Mouse (Mus musculus): Measurements from ENCODE around the gene Cnnm3. TPM values are rescaled to one million over a fixed set of nuclear protein-coding genes. Genes with fewer than 3 reads are reported as not detected.

The Cnnm3 gene
- 5.4 and 5.9 TPM in 2 replicates for polyA plus RNA-seq (2014; fragmentation: Nextera tagmentation; extraction: Ambion mirVana)

DNA sequence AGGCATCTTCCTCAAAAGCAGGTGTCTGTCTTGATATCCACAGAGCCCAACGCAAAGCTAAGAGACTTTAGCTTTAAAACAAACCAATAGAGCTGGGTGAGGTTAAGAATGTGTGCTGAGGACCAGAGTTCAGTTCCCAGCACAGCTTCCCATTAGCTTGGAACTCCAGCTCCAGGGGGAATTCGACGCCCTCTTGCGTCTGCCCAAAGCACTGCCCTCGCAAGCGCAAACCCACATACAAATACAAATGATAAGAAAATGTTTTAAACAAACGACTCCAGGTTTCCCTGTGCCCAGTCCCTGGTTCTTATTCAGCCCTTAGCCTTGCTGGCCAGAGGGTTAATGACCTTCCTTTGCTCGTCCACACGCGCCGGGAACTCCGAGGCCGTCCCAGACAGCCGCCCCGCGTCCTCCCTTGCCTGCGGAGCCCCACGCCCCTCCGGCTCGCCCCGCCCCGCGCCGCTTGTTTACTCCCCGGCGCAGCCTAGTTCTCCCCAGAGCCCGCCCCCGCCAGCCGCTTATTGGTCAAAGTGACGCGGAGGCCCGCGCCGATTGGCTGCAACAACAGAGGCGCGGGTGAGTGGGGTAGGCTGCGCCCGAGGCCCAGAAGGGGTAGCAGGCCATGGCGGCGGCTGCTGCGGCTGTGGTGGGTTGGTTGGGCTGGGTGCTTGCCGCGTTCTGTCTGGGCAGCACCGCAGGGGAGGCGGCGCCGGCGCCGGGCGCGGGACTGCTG is at the start of gene Cnnm3:
Gene Cnnm3 (plus strand): TSS at position 579 of the 733 bp plus-strand sequence.
- 1% methylated on average over 51 of the region's 51 CpGs for WGBS
- Histone ChIP-seq H3K27ac (ENCODE audit: low read depth) (peak within 1 kb of the TSS; percentile 97), H3K4me3 (ENCODE audit: low read depth, low read length) (peak within 1 kb of the TSS; percentile 94), H3K36me3 (ENCODE audit: insufficient read depth) (peaks cover 3% of the 10 kb centered on the region; the same call in 1 of the 2 replicates), H3K9me3 (ENCODE audit: low read depth, low read length) (no peaks in the 10 kb centered on the region), H3K27me3 (ENCODE audit: insufficient read depth, low read length) (no peaks in the 10 kb centered on the region), H3K9ac (peak within 1 kb of the TSS; percentile 82), H3K4me2 (peak within 1 kb of the TSS; percentile 97), H3K4me1 (ENCODE audit: insufficient read depth) (peaks cover 6% of the 10 kb centered on the region; the same call in 1 of the 2 replicates)
- ATAC-seq (ENCODE audit: insufficient read depth) (peak; percentile 99), DNase-seq (peak; percentile 98)
- peak; percentile 56 for TF ChIP-seq CTCF (IDR thresholded peaks at IDR 0.05; ENCODE audit: low read depth)

DNA sequence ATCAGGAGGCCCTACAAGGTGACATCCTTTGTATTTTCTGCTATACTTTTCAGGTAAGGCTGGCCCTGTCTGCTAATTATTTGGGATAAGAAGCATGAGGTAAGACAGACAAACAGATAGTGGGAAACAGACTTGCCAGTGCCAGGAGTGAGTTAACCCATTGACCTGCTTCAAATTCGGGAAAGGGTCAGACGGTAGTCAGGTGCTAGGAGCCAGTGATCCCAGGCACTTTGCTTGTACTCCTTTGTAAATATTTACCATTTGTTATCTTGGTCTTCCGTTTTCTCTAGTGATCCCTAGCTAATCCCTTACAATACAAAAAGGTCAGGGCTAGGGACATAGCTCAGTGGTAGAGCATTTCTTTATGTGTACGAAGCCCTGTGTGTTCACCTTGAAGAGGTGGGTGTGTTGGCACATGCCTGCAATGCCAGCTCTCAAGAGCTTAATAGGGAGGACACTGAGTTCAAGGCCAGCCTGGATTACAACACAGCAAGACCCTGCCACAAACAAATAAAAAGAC is 46.0 kb upstream of the Cnnm3 start:
- Histone ChIP-seq H3K27me3 (ENCODE audit: insufficient read depth, low read length) (no peaks in the 10 kb centered on the region), H3K9ac (no peak overlapping the region), H3K36me3 (ENCODE audit: insufficient read depth) (no peaks in the 10 kb centered on the region), H3K4me2 (no peak overlapping the region), H3K4me1 (ENCODE audit: insufficient read depth) (no peaks in the 10 kb centered on the region), H3K27ac (ENCODE audit: low read depth) (no peak overlapping the region), H3K9me3 (ENCODE audit: low read depth, low read length) (no peaks in the 10 kb centered on the region), H3K4me3 (ENCODE audit: low read depth, low read length) (no peak overlapping the region)
- TF ChIP-seq CTCF (IDR thresholded peaks at IDR 0.05; ENCODE audit: low read depth): no peak
- 25% methylated on average over 4 of the region's 4 CpGs for WGBS
- no peak for ATAC-seq (ENCODE audit: insufficient read depth)
- DNase-seq: no peak

DNA sequence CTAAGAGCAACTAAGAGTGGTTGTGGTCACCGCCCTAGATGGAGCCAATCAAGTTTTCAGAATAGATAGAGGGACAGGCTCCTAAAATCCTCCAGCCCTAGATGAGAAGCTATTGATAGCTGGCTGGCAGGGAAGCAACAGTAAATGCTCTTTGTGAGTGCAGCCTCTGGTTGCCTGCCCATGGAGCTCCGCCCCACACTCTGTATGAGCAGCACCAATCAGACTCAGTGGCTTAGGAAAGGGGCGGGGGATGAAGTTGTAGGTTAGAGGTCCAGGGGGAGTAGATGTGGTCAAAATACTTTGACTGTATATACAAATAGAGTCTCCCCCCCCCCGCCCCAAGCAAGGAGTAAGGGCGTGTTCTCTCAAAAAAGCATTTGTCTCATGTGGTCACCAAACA is 44.2 kb upstream of the Cnnm3 start:
- H3K4me2 ChIP-seq: no peak overlapping the region
- H3K27ac ChIP-seq (ENCODE audit: low read depth): no peak overlapping the region
- no peaks in the 10 kb centered on the region for H3K27me3 ChIP-seq (ENCODE audit: insufficient read depth, low read length)
- peaks cover 5% of the 10 kb centered on the region for H3K4me1 ChIP-seq (ENCODE audit: insufficient read depth)
- ATAC-seq (ENCODE audit: insufficient read depth) (no peak), DNase-seq (no peak)
- H3K4me3 ChIP-seq (ENCODE audit: low read depth, low read length): no peak overlapping the region
- H3K9me3 ChIP-seq (ENCODE audit: low read depth, low read length): no peaks in the 10 kb centered on the region
- no peak for TF ChIP-seq CTCF (IDR thresholded peaks at IDR 0.05; ENCODE audit: low read depth)
- H3K36me3 ChIP-seq (ENCODE audit: insufficient read depth): no peaks in the 10 kb centered on the region
- H3K9ac ChIP-seq: no peak overlapping the region
- WGBS: 61% methylated on average over 5 of the region's 5 CpGs

GRCm38 (mm10) chr1:36469811-36470444 is 41.7 kb upstream of the Cnnm3 start:
- DNase-seq (no peak), ATAC-seq (ENCODE audit: insufficient read depth) (no peak)
- H3K27ac ChIP-seq (ENCODE audit: low read depth): no peak overlapping the region
- no peak overlapping the region for H3K9ac ChIP-seq
- no peak overlapping the region for H3K4me2 ChIP-seq
- H3K4me1 ChIP-seq (ENCODE audit: insufficient read depth): peaks cover 29% of the 10 kb centered on the region
- H3K36me3 ChIP-seq (ENCODE audit: insufficient read depth): no peaks in the 10 kb centered on the region
- H3K4me3 ChIP-seq (ENCODE audit: low read depth, low read length): no peak overlapping the region
- no peaks in the 10 kb centered on the region for H3K27me3 ChIP-seq (ENCODE audit: insufficient read depth, low read length)
- no peak for TF ChIP-seq CTCF (IDR thresholded peaks at IDR 0.05; ENCODE audit: low read depth)
- 43% methylated on average over 2 of the region's 2 CpGs for WGBS
- no peaks in the 10 kb centered on the region for H3K9me3 ChIP-seq (ENCODE audit: low read depth, low read length)

- ATAC-seq (ENCODE audit: insufficient read depth) (peak; percentile 93), DNase-seq (peak; percentile 93)
- peak within 1 kb of the TSS; percentile 89 for H3K4me2 ChIP-seq
- H3K27me3 ChIP-seq (ENCODE audit: insufficient read depth, low read length): no peaks in the 10 kb centered on the region
- peak within 1 kb of the TSS; percentile 65 for H3K9ac ChIP-seq
- TF ChIP-seq CTCF (IDR thresholded peaks at IDR 0.05; ENCODE audit: low read depth): peak; percentile 49
- H3K4me1 ChIP-seq (ENCODE audit: insufficient read depth): peaks cover 36% of the 10 kb centered on the region
- H3K9me3 ChIP-seq (ENCODE audit: low read depth, low read length): no peaks in the 10 kb centered on the region
- under 1% methylated on average over 78 of the region's 98 CpGs for WGBS
- H3K27ac ChIP-seq (ENCODE audit: low read depth): peak within 1 kb of the TSS; percentile 1; the same call in 1 of the 2 replicates
- no peaks in the 10 kb centered on the region for H3K36me3 ChIP-seq (ENCODE audit: insufficient read depth)
- peak within 1 kb of the TSS; percentile 55 for H3K4me3 ChIP-seq (ENCODE audit: low read depth, low read length)
Measured at GRCm38 (mm10) chr1:36471181-36472105, 40.2 kb upstream of the Cnnm3 start, which contains the start of gene Cnnm4. Gene Cnnm4 (plus strand): TSS chr1:36471620.

DNA sequence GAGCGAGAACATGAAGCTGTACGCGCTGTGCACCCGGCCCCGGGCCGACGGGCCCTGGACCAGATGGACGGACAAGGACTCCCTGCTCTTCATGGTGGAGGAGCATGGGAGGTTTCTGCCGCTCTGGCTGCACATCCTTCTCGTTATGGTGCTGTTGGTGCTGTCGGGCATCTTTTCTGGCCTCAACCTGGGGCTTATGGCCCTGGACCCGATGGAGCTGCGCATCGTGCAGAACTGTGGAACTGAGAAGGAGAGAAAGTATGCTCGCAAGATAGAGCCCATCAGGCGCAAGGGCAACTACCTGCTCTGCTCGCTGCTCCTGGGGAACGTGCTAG is 39.6 kb upstream of the Cnnm3 start:
- no peak for TF ChIP-seq CTCF (IDR thresholded peaks at IDR 0.05; ENCODE audit: low read depth)
- Histone ChIP-seq H3K9me3 (ENCODE audit: low read depth, low read length) (no peaks in the 10 kb centered on the region), H3K36me3 (ENCODE audit: insufficient read depth) (no peaks in the 10 kb centered on the region), H3K4me2 (peak overlapping the region; percentile 89), H3K27ac (ENCODE audit: low read depth) (no peak overlapping the region), H3K4me1 (ENCODE audit: insufficient read depth) (peaks cover 36% of the 10 kb centered on the region), H3K4me3 (ENCODE audit: low read depth, low read length) (peak overlapping the region; percentile 55), H3K9ac (peak overlapping the region; percentile 65), H3K27me3 (ENCODE audit: insufficient read depth, low read length) (no peaks in the 10 kb centered on the region)
- ATAC-seq (ENCODE audit: insufficient read depth) (peak; percentile 25; the same call in 1 of the 2 replicates), DNase-seq (no peak)
- 9% methylated on average over 18 of the region's 18 CpGs for WGBS

Measured in lung, embryonic 14.5 days (tissue).